Mouse (Mus musculus) lung, postnatal 25 days (tissue): ENCODE results near the gene Heatr5b.
"Not testable (repeated sequence)": the region's sequence is repeated elsewhere in the genome, so short reads cannot be mapped to it uniquely, and the experiment has no call there.

Experiments
- DNase-seq: peaks from one replicate; pipeline ENCODE4 v3.0.0; 2022; ENCODE audit warnings: low spot score

Heatr5b gene

GRCm38 (mm10) chr17:78834856-78835835 lies at the start of gene Heatr5b, which contains the start of gene Gpatch11:
TSS of gene Heatr5b (minus strand) at chr17:78835364.
TSS of gene Gpatch11 (plus strand) at chr17:78835567.
- peak; percentile 98 for DNase-seq

DNA sequence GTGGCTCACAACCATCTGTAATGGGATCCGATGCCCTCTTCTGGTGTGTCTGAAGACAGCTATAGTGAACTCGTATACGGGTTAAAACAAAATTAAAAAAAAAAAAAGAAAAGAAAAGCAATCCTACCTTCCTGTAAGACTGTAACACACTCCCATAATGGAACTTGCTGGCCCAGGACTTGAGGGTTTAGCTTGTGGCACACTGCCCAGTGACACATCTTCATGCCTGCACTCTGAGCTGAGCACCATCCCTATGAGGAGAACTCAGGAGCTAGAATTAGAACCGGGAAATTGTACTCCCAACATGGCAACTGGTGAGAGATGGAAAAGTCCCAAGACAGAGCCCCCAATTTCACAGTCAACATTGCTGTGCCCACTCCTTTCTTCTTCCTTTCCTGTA lies 48.1 kb upstream of the Heatr5b start:
- no peak for DNase-seq

- peak; percentile 89 for DNase-seq
These were observed 47.4 kb upstream of the Heatr5b start, which contains the start of gene Eif2ak2 for GRCm38 (mm10) chr17:78882401-78883112. TSS of gene Eif2ak2 (minus strand) at chr17:78882573.

- DNase-seq: peak; percentile 18
These were observed 46.7 kb upstream of the Heatr5b start for GRCm38 (mm10) chr17:78881878-78882304.

DNA sequence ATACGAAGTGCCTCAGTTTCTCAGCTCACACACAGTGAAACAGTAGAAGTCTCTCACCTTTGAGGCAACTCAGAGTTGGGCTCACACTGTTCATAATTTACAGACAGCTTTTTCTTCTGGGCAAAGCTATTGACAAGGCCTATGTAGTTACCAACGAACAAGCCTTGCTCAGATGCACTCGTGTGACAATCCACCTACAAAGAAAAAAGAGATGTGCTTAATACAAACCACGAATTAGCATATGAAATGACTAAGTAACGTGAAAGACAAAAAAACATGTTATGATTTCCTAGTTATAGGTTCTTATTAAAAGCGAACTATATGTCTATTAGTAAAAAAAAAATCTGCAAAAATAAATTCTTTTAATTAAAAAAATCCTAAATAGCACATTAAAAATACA lies 38.7 kb upstream of the Heatr5b start:
- DNase-seq: no peak

DNA sequence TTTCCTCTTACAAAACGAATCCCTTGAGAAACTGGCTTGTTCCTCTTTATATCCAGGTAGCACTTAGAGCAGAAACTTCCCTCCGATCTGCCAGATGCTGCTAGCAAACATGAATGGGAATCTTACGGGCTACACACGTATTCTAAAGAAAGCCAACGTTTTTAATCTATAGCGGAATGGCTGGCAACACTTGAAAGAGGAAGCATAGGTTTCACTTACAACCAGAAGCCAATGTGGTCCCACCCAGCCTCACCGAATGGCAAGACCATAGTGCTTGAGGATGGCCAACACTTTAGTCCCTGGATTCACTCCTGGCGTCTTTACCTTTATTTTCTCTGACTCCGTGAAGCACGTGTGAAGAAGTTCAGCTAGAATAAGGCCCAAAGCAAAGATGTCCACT lies 21.1 kb upstream of the Heatr5b start:
- DNase-seq: no peak

DNA sequence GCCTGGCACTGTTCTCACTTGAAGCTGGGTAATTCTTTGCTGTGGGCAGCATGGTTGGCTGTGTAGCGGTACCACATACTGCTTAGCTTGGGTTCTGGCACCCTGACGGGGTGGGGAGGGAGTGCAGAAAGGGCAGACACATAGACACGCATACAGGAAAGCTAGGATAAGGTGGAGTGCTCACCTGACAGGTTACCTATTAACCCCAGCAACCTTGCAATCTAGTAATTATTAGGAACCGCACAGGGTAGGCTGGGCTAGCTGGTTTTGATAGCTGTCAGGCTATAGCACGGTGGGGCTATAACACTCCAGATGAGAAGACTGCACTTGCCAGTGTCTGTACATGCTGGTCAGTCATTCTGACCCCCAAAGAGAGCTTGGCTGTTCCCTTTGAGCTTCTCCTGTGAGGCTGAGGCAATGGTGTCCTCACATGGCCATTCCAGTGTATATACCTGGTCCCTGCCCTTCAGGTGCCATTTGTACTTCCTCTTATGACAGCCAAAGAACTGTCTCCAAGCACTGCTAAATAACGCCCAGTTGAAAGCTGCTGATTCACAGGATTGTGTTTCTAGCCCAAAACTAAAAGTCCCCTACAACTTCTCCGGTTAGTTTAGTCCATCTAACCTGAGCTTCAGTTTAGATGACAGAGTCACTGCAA lies 7.2 kb upstream of the Heatr5b start:
- no peak for DNase-seq

DNA sequence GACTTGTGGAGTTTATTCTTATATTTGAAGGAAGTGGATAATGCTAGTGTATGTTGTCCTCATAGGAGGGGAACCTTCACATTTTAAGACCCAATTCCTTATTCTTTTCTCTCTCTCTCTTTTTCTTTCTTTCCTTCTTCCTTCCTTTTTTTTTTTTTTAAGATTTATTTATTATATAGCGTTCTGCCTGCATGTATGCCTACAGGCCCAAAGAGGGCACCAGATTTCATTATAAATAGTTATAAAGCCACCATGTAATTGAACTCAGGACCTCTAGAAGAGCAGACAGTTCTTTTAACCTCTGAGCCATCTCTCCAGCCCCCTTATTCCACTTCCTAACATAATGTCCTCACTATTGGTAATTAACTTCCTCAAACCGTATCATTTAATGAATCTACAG lies 892 bp upstream of the Heatr5b start:
- DNase-seq: no peak

DNA sequence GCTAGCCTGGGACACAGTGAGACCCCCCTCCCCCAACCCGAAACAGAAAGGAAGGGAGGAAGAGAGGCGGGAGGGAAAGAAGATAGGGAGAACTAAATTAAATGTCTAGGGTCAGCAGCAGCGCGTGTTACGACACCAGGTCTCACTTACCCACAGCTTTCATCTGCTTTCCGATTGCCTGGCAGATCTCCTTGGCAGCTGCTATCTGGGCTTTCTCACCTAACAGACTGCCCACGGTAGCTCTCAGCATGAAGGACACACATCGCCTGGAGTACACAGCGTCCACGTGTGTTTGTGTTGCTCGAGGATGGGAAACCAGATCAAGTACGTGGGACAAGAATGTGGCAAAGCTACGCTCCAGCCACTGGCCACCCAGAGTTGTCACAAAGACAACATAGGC lies 10.8 kb downstream of the Heatr5b start:
- no peak for DNase-seq

DNA sequence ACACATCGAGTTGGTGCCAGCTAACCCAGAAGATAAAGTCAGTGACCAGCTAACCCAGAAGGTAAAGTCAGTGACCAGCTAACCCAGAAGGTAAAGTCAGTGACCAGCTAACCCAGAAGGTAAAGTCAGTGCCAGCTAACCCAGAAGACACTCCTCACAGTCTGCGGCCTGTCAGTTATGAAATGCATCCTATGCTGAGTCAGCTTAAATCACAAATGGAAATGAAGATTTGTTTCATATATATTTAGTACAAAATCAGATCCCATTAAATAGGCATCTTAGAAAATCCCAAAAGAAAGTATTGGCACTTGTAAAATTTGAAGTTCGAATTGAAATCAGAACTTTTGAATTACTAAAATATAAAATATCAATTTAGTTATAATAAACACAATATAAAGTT lies 25.6 kb downstream of the Heatr5b start:
- no peak for DNase-seq

- DNase-seq: no peak
These were observed 26.1 kb downstream of the Heatr5b start for GRCm38 (mm10) chr17:78809019-78809418.

GRCm38 (mm10) chr17:78797222-78797621 lies 37.9 kb downstream of the Heatr5b start:
- DNase-seq: no peak

- DNase-seq: no peak
These were observed 40.8 kb downstream of the Heatr5b start for GRCm38 (mm10) chr17:78794390-78794789.

GRCm38 (mm10) chr17:78792122-78792521 lies 43.0 kb downstream of the Heatr5b start:
- no peak for DNase-seq

GRCm38 (mm10) chr17:78791690-78792070 lies 43.5 kb downstream of the Heatr5b start:
- no peak for DNase-seq

DNA sequence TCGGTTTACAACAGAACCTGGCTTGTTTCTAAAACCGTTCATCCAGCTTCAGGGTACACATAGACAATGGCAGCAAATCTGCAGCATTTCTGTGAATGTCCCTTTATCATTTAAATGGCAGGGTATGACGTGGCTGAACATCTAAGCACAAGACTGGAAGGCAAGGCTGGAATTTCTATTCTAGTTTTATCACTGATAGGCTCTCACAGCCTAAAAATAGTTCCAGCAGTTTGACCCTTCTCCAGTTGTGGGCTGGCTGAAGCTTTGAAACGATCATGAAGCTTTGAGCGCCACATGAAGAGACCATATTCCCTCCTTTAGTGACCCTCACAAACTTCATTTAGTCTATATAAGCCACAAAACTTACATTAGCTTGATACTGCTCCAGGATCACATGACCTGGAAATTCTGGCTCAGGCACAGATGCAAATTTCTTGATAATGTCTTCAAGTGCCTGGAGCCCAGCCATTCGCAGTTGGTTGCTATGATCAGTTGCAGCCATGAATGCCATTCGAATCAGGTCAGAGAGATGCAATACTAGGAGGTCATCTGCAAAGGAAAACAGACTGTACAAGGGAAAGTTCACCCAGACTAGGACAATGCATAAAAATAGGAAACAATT lies 44.0 kb downstream of the Heatr5b start:
- DNase-seq: no peak

DNA sequence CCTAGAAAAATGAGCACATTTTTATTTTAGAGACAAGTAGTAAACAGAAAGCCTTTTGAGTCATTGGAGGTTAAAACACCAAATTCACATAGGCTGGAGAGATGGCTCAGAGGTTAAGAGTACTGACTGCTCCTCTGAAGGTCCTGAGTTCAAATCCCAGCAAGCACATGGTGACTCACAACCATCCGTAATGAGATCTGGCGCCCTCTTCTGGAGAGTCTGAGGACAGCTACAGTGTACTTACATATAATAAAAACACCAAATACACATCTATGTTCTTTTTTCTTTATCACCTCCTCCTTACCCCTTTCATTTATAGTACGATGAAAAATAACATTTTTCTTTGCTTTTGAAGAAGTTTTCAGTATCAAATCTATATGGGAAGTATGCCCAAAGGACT lies 46.9 kb downstream of the Heatr5b start:
- DNase-seq: not testable (repeated sequence)

DNA sequence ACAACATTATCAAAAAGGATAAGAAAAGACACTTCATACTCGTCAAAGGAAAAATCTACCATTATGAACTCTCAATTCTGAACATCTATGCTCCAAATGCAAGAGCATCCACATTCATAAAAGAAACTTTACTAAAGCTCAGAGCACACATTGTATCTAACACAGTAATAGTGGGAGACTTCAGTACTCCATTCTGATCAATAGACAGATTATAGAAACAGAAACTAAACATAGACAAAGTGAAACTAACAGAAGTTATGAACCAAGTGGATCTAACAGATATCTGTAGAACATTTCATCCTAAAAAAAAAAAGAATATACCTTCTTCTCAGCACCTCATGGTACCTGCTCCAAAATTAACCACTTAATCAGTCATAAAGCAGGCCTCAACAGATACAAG lies 56.4 kb downstream of the Heatr5b start:
- no peak for DNase-seq

- no peak for DNase-seq
These were observed 62.8 kb downstream of the Heatr5b start for GRCm38 (mm10) chr17:78772317-78772716.

DNA sequence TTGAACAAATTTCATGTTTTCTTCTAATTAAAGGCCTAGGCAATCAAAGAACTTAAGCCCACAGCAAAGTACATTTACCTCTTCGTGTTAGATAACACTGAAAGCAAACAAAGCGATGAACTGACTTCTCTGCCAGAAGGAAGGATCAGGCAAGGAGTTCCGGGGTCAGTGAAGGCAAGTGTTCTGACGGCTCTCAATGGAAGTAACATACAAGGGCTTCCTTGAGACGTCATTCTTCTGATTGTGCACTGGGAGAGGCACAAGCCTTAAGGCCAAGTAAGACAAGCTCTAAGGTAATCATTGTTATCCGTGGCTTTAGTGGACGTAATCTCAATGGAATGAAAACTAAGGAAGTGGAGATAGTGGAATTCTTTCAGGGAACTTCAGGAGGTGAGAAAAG lies 64.2 kb downstream of the Heatr5b start:
- no peak for DNase-seq

- no peak for DNase-seq
These were observed 65.8 kb downstream of the Heatr5b start for GRCm38 (mm10) chr17:78769341-78769740.

- DNase-seq: no peak
These were observed 66.2 kb downstream of the Heatr5b start for GRCm38 (mm10) chr17:78768937-78769336.
